Mouse (Mus musculus): ENCODE measurements around the gene Epb41l4b. TPM values are rescaled to one million over a fixed set of nuclear protein-coding genes. Genes with fewer than 3 reads are reported as not detected.
A peak's percentile ranks its signal among the peaks of the same experiment; 100 is the strongest.

The Epb41l4b gene
- total and polyA plus RNA-seq, 2 experiments from 2014 or later = 4.2 to 14.7 TPM

GRCm38 (mm10) chr4:57001437-57001836 is 141.8 kb downstream of the Epb41l4b start:
- no peak overlapping the region for H3K4me2 ChIP-seq (ENCODE audit: low read depth, low read length)
- H3K27ac ChIP-seq = no peak overlapping the region
- H3K4me1 ChIP-seq (ENCODE audit: insufficient read depth, low read length) = no peaks in the 10 kb centered on the region; the same call in 1 of the 2 replicates
- no peak for DNase-seq (ENCODE audit: low spot score)
- no peak for ATAC-seq
- H3K9me3 ChIP-seq (ENCODE audit: low read length) = peaks cover 2% of the 10 kb centered on the region; the same call in 1 of the 2 replicates
- H3K27me3 ChIP-seq (ENCODE audit: insufficient read depth, low read length) = no peaks in the 10 kb centered on the region
- 0 out of 2 replicates have a peak, but pooled peaks cover 4% of the 10 kb centered on the region for H3K36me3 ChIP-seq (ENCODE audit: insufficient read depth, low read length)
- H3K9ac ChIP-seq (replicated peaks; ENCODE audit: low read length) = no peak overlapping the region
- H3K4me3 ChIP-seq (ENCODE audit: low read length) = no peak overlapping the region
- TF ChIP-seq CTCF (IDR thresholded peaks at IDR 0.05; ENCODE audit: low read depth) = no peak
- 90% methylated on average over 2 of the region's 2 CpGs for WGBS

GRCm38 (mm10) chr4:56993331-56993730 is 149.9 kb downstream of the Epb41l4b start:
- H3K9me3 ChIP-seq (ENCODE audit: low read length) = peaks cover 2% of the 10 kb centered on the region; the same call in 1 of the 2 replicates
- H3K4me2 ChIP-seq (ENCODE audit: low read depth, low read length) = no peak overlapping the region
- no peak overlapping the region for H3K27ac ChIP-seq
- ATAC-seq (no peak), DNase-seq (ENCODE audit: low spot score) (no peak)
- no peaks in the 10 kb centered on the region for H3K36me3 ChIP-seq (ENCODE audit: insufficient read depth, low read length)
- no peak for TF ChIP-seq CTCF (IDR thresholded peaks at IDR 0.05; ENCODE audit: low read depth)
- H3K4me1 ChIP-seq (ENCODE audit: insufficient read depth, low read length) = no peaks in the 10 kb centered on the region
- WGBS = 79% methylated on average over 7 of the region's 7 CpGs
- H3K9ac ChIP-seq (replicated peaks; ENCODE audit: low read length) = no peak overlapping the region
- H3K27me3 ChIP-seq (ENCODE audit: insufficient read depth, low read length) = no peaks in the 10 kb centered on the region
- H3K4me3 ChIP-seq (ENCODE audit: low read length) = no peak overlapping the region

GRCm38 (mm10) chr4:56991951-56992350 is 151.3 kb downstream of the Epb41l4b start:
- Histone ChIP-seq H3K27me3 (ENCODE audit: insufficient read depth, low read length) (no peaks in the 10 kb centered on the region), H3K9me3 (ENCODE audit: low read length) (peaks cover 2% of the 10 kb centered on the region; the same call in 1 of the 2 replicates), H3K4me3 (ENCODE audit: low read length) (no peak overlapping the region), H3K4me1 (ENCODE audit: insufficient read depth, low read length) (no peaks in the 10 kb centered on the region; the same call in 1 of the 2 replicates), H3K27ac (no peak overlapping the region), H3K36me3 (ENCODE audit: insufficient read depth, low read length) (no peaks in the 10 kb centered on the region), H3K4me2 (ENCODE audit: low read depth, low read length) (no peak overlapping the region), H3K9ac (replicated peaks; ENCODE audit: low read length) (no peak overlapping the region)
- no peak for TF ChIP-seq CTCF (IDR thresholded peaks at IDR 0.05; ENCODE audit: low read depth)
- 77% methylated on average over 2 of the region's 2 CpGs for WGBS
- DNase-seq (ENCODE audit: low spot score) = no peak
- no peak for ATAC-seq

GRCm38 (mm10) chr4:56990215-56990584 is 153.0 kb downstream of the Epb41l4b start, which contains the start of gene Frrs1l:
TSS of gene Frrs1l (minus strand) at chr4:56990391.
- no peaks in the 10 kb centered on the region for H3K36me3 ChIP-seq (ENCODE audit: insufficient read depth, low read length)
- H3K27ac ChIP-seq = peak within 1 kb of the TSS; percentile 90
- peak within 1 kb of the TSS; percentile 78 for H3K9ac ChIP-seq (replicated peaks; ENCODE audit: low read length)
- H3K4me1 ChIP-seq (ENCODE audit: insufficient read depth, low read length) = no peaks in the 10 kb centered on the region; the same call in 1 of the 2 replicates
- H3K9me3 ChIP-seq (ENCODE audit: low read length) = no peaks in the 10 kb centered on the region
- under 1% methylated on average over 30 of the region's 44 CpGs for WGBS
- peak within 1 kb of the TSS; percentile 93 for H3K4me2 ChIP-seq (ENCODE audit: low read depth, low read length)
- TF ChIP-seq CTCF (IDR thresholded peaks at IDR 0.05; ENCODE audit: low read depth) = no peak
- H3K4me3 ChIP-seq (ENCODE audit: low read length) = peak within 1 kb of the TSS; percentile 79
- peak; percentile 90 for ATAC-seq
- DNase-seq (ENCODE audit: low spot score) = peak; percentile 74
- no peaks in the 10 kb centered on the region for H3K27me3 ChIP-seq (ENCODE audit: insufficient read depth, low read length)

GRCm38 (mm10) chr4:56989431-56990214 is 153.6 kb downstream of the Epb41l4b start:
- H3K9ac ChIP-seq (replicated peaks; ENCODE audit: low read length) = peak overlapping the region; percentile 78
- WGBS = 6% methylated on average over 45 of the region's 45 CpGs
- DNase-seq (ENCODE audit: low spot score) (peak; percentile 64), ATAC-seq (peak; percentile 83)
- no peak for TF ChIP-seq CTCF (IDR thresholded peaks at IDR 0.05; ENCODE audit: low read depth)
- H3K27me3 ChIP-seq (ENCODE audit: insufficient read depth, low read length) = no peaks in the 10 kb centered on the region
- no peaks in the 10 kb centered on the region for H3K9me3 ChIP-seq (ENCODE audit: low read length)
- peak overlapping the region; percentile 79 for H3K4me3 ChIP-seq (ENCODE audit: low read length)
- H3K4me2 ChIP-seq (ENCODE audit: low read depth, low read length) = peak overlapping the region; percentile 93
- H3K4me1 ChIP-seq (ENCODE audit: insufficient read depth, low read length) = no peaks in the 10 kb centered on the region; the same call in 1 of the 2 replicates
- peak overlapping the region; percentile 90 for H3K27ac ChIP-seq
- H3K36me3 ChIP-seq (ENCODE audit: insufficient read depth, low read length) = no peaks in the 10 kb centered on the region

- H3K4me3 ChIP-seq (ENCODE audit: low read length) = no peak overlapping the region
- DNase-seq (ENCODE audit: low spot score) (no peak), ATAC-seq (no peak)
- H3K4me2 ChIP-seq (ENCODE audit: low read depth, low read length) = no peak overlapping the region
- H3K27ac ChIP-seq = no peak overlapping the region
- peaks cover 32% of the 10 kb centered on the region for H3K36me3 ChIP-seq (ENCODE audit: insufficient read depth, low read length)
- H3K9me3 ChIP-seq (ENCODE audit: low read length) = no peaks in the 10 kb centered on the region
- no peaks in the 10 kb centered on the region for H3K27me3 ChIP-seq (ENCODE audit: insufficient read depth, low read length)
- TF ChIP-seq CTCF (IDR thresholded peaks at IDR 0.05; ENCODE audit: low read depth) = no peak
- WGBS = 66% methylated on average over 7 of the region's 7 CpGs
- H3K4me1 ChIP-seq (ENCODE audit: insufficient read depth, low read length) = no peaks in the 10 kb centered on the region
- no peak overlapping the region for H3K9ac ChIP-seq (replicated peaks; ENCODE audit: low read length)
Observed at GRCm38 (mm10) chr4:56965586-56966179, 177.6 kb downstream of the Epb41l4b start.
